Mouse (Mus musculus): ENCODE measurements around the gene Gins1.

- TF ChIP-seq CTCF (IDR thresholded peaks at IDR 0.05; ENCODE audit: insufficient read depth, low read depth, low read length) (no peak), POLR2A (IDR thresholded peaks at IDR 0.05; ENCODE audit: insufficient read depth, low read depth, low read length) (no peak)
Measured at GRCm38 (mm10) chr2:150904936-150905450, at the start of gene Gins1.

Measured in olfactory bulb, adult 2 months (tissue).